Mouse (Mus musculus) liver, embryonic 15.5 days (tissue): ENCODE data around the gene Fam196b. TPM values are rescaled to one million over a fixed set of nuclear protein-coding genes. Genes with fewer than 3 reads are reported as not detected.

Experiments
- ATAC-seq: fragments of 200-750 bp; cut with Nextera tagmentation; 2 replicates; pipeline ENCODE4 v1.8.0; 2017; ENCODE audit warnings: moderate number of reproducible peaks, mild to moderate bottlenecking, moderate library complexity; ENCODE audit not compliant: insufficient read depth
- H3K27ac ChIP-seq: fragments of 300-500 bp; sonication (generic); replicated peaks from 2 replicates; pipeline ENCODE4 v1.5.1; 2015; ENCODE audit warnings: mild to moderate bottlenecking, inconsistent platforms
- H3K27me3 ChIP-seq: fragments of 300-500 bp; sonication (generic); 2 replicates; pipeline ENCODE4 v1.6.1; 2015; ENCODE audit warnings: mild to moderate bottlenecking, inconsistent platforms
- H3K36me3 ChIP-seq: fragments of 300-500 bp; sonication (generic); replicated peaks from 2 replicates; pipeline ENCODE4 v1.6.1; 2015; ENCODE audit warnings: moderate library complexity, mild to moderate bottlenecking, inconsistent platforms
- H3K4me1 ChIP-seq: fragments of 300-500 bp; sonication (generic); replicated peaks from 2 replicates; pipeline ENCODE4 v1.6.1; 2015; ENCODE audit warnings: inconsistent platforms
- H3K4me2 ChIP-seq: fragments of 300-500 bp; sonication (generic); 2 replicates; pipeline ENCODE4 v1.6.1; 2015; ENCODE audit warnings: moderate library complexity, mild to moderate bottlenecking, inconsistent platforms
- H3K4me3 ChIP-seq: fragments of 300-500 bp; sonication (generic); replicated peaks from 2 replicates; pipeline ENCODE4 v1.5.1; 2015; ENCODE audit warnings: mild to moderate bottlenecking, inconsistent platforms
- H3K9ac ChIP-seq: fragments of 300-500 bp; sonication (generic); 2 replicates; pipeline ENCODE4 v1.6.1; 2015; ENCODE audit warnings: moderate library complexity, mild to moderate bottlenecking, inconsistent platforms
- H3K9me3 ChIP-seq: fragments of 300-500 bp; sonication (generic); replicated peaks from 2 replicates; pipeline ENCODE4 v1.6.1; 2016; ENCODE audit warnings: inconsistent platforms
- WGBS: fragments of 180-500 bp; shearing (Covaris S2); methylation state at CpG from one replicate; pipeline ENCODE4 v1.1.7; 2015; ENCODE audit warnings: mixed read lengths; ENCODE audit not compliant: insufficient replicate concordance; 5-methylcytosine and 5-hydroxymethylcytosine counted together
- polyA plus RNA-seq: library from polyadenylated mRNA; unstranded; fragments of >200 nt; fragmentation: Nextera tagmentation; extraction: Ambion mirVana; gene quantifications from 2 replicates; pipeline ENCODE4 v1.2.1, GENCODE M21; 2015

Gene Fam196b
- polyA plus RNA-seq, 1 experiment from 2014 or later = 0.09 TPM

- Histone ChIP-seq H3K4me2 (no peak overlapping the region), H3K36me3 (no peaks in the 10 kb centered on the region), H3K27me3 (no peaks in the 10 kb centered on the region), H3K27ac (no peak overlapping the region), H3K9me3 (no peaks in the 10 kb centered on the region), H3K4me3 (no peak overlapping the region), H3K4me1 (no peaks in the 10 kb centered on the region), H3K9ac (no peak overlapping the region)
- WGBS = 65% methylated on average over 8 of the region's 8 CpGs
- ATAC-seq = no peak
Measured at GRCm38 (mm10) chr11:34406309-34406708, 91.7 kb downstream of the Fam196b start.

- 32% methylated on average over 5 of the region's 5 CpGs for WGBS
- no peak overlapping the region for H3K4me2 ChIP-seq
Measured at GRCm38 (mm10) chr11:34406850-34407249, 92.2 kb downstream of the Fam196b start.

GRCm38 (mm10) chr11:34415884-34416618 is 101.4 kb downstream of the Fam196b start:
- H3K4me1 ChIP-seq = no peaks in the 10 kb centered on the region
- no peak overlapping the region for H3K4me3 ChIP-seq
- no peak overlapping the region for H3K9ac ChIP-seq

More at GRCm38 (mm10) chr11:34406850-34407249, 92.2 kb downstream of the Fam196b start:
- no peaks in the 10 kb centered on the region for H3K27me3 ChIP-seq
- no peak overlapping the region for H3K27ac ChIP-seq
- H3K9ac ChIP-seq = no peak overlapping the region
- H3K9me3 ChIP-seq = no peaks in the 10 kb centered on the region
- no peaks in the 10 kb centered on the region for H3K36me3 ChIP-seq
- ATAC-seq = no peak
- H3K4me3 ChIP-seq = no peak overlapping the region
- no peaks in the 10 kb centered on the region for H3K4me1 ChIP-seq

GRCm38 (mm10) chr11:34416619-34416979 is 102.0 kb downstream of the Fam196b start:
- no peak for ATAC-seq
- no peaks in the 10 kb centered on the region for H3K27me3 ChIP-seq
- no peak overlapping the region for H3K27ac ChIP-seq
- no peaks in the 10 kb centered on the region for H3K9me3 ChIP-seq
- H3K4me3 ChIP-seq = no peak overlapping the region
- no peaks in the 10 kb centered on the region for H3K36me3 ChIP-seq
- no peaks in the 10 kb centered on the region for H3K4me1 ChIP-seq
- 69% methylated on average over 3 of the region's 3 CpGs for WGBS
- no peak overlapping the region for H3K9ac ChIP-seq
- H3K4me2 ChIP-seq = no peak overlapping the region

More at GRCm38 (mm10) chr11:34415884-34416618, 101.4 kb downstream of the Fam196b start:
- Histone ChIP-seq H3K27me3 (no peaks in the 10 kb centered on the region), H3K9me3 (no peaks in the 10 kb centered on the region), H3K4me2 (no peak overlapping the region), H3K27ac (no peak overlapping the region), H3K36me3 (no peaks in the 10 kb centered on the region)
- ATAC-seq = no peak
- 66% methylated on average over 9 of the region's 9 CpGs for WGBS

- WGBS = 78% methylated on average over 6 of the region's 6 CpGs
Measured at GRCm38 (mm10) chr11:34421061-34421460, 106.4 kb downstream of the Fam196b start.

GRCm38 (mm10) chr11:34424546-34424945 is 109.9 kb downstream of the Fam196b start:
- Histone ChIP-seq H3K9ac (no peak overlapping the region), H3K36me3 (no peaks in the 10 kb centered on the region), H3K27me3 (no peaks in the 10 kb centered on the region), H3K4me2 (no peak overlapping the region), H3K4me1 (no peaks in the 10 kb centered on the region), H3K4me3 (no peak overlapping the region), H3K27ac (no peak overlapping the region), H3K9me3 (no peaks in the 10 kb centered on the region)
- ATAC-seq = no peak
- WGBS = 63% methylated on average over 1 of the region's 1 CpGs

More at GRCm38 (mm10) chr11:34421061-34421460, 106.4 kb downstream of the Fam196b start:
- no peak overlapping the region for H3K27ac ChIP-seq
- no peak overlapping the region for H3K9ac ChIP-seq
- no peaks in the 10 kb centered on the region for H3K4me1 ChIP-seq
- H3K27me3 ChIP-seq = no peaks in the 10 kb centered on the region
- ATAC-seq = no peak
- H3K9me3 ChIP-seq = no peaks in the 10 kb centered on the region
- H3K36me3 ChIP-seq = no peaks in the 10 kb centered on the region
- no peak overlapping the region for H3K4me3 ChIP-seq
- H3K4me2 ChIP-seq = no peak overlapping the region

GRCm38 (mm10) chr11:34427212-34427611 is 112.6 kb downstream of the Fam196b start:
- no peak for ATAC-seq
- no peaks in the 10 kb centered on the region for H3K27me3 ChIP-seq
- WGBS = 57% methylated on average over 5 of the region's 5 CpGs
- H3K9me3 ChIP-seq = no peaks in the 10 kb centered on the region
- H3K4me3 ChIP-seq = no peak overlapping the region
- no peak overlapping the region for H3K9ac ChIP-seq
- no peaks in the 10 kb centered on the region for H3K36me3 ChIP-seq
- H3K27ac ChIP-seq = no peak overlapping the region
- H3K4me2 ChIP-seq = no peak overlapping the region
- H3K4me1 ChIP-seq = no peaks in the 10 kb centered on the region

- no peaks in the 10 kb centered on the region for H3K4me1 ChIP-seq
- H3K9ac ChIP-seq = no peak overlapping the region
- no peaks in the 10 kb centered on the region for H3K36me3 ChIP-seq
- H3K9me3 ChIP-seq = no peaks in the 10 kb centered on the region
- H3K4me2 ChIP-seq = no peak overlapping the region
- H3K4me3 ChIP-seq = no peak overlapping the region
- no peak for ATAC-seq
- H3K27me3 ChIP-seq = no peaks in the 10 kb centered on the region
- H3K27ac ChIP-seq = no peak overlapping the region
- WGBS = 74% methylated on average over 4 of the region's 4 CpGs
Measured at GRCm38 (mm10) chr11:34430940-34431339, 116.3 kb downstream of the Fam196b start.

GRCm38 (mm10) chr11:34431371-34431770 is 116.7 kb downstream of the Fam196b start:
- H3K36me3 ChIP-seq = no peaks in the 10 kb centered on the region
- no peaks in the 10 kb centered on the region for H3K27me3 ChIP-seq
- ATAC-seq = no peak
- H3K4me3 ChIP-seq = no peak overlapping the region
- H3K9me3 ChIP-seq = no peaks in the 10 kb centered on the region
- no peak overlapping the region for H3K27ac ChIP-seq
- no peak overlapping the region for H3K4me2 ChIP-seq
- 45% methylated on average over 5 of the region's 5 CpGs for WGBS
- H3K9ac ChIP-seq = no peak overlapping the region
- H3K4me1 ChIP-seq = no peaks in the 10 kb centered on the region

GRCm38 (mm10) chr11:34431978-34432377 is 117.4 kb downstream of the Fam196b start:
- 55% methylated on average over 2 of the region's 2 CpGs for WGBS
- Histone ChIP-seq H3K9me3 (no peaks in the 10 kb centered on the region), H3K4me3 (no peak overlapping the region), H3K9ac (no peak overlapping the region), H3K4me1 (no peaks in the 10 kb centered on the region), H3K27ac (no peak overlapping the region), H3K27me3 (no peaks in the 10 kb centered on the region), H3K36me3 (no peaks in the 10 kb centered on the region), H3K4me2 (no peak overlapping the region)
- no peak for ATAC-seq

- Histone ChIP-seq H3K9me3 (no peaks in the 10 kb centered on the region), H3K9ac (no peak overlapping the region), H3K27ac (no peak overlapping the region), H3K4me3 (no peak overlapping the region), H3K4me1 (no peaks in the 10 kb centered on the region), H3K4me2 (no peak overlapping the region), H3K27me3 (no peaks in the 10 kb centered on the region), H3K36me3 (no peaks in the 10 kb centered on the region)
- ATAC-seq = no peak
- WGBS = 58% methylated on average over 1 of the region's 1 CpGs
Measured at GRCm38 (mm10) chr11:34437446-34437845, 122.8 kb downstream of the Fam196b start.

GRCm38 (mm10) chr11:34438429-34438828 is 123.8 kb downstream of the Fam196b start:
- no peak for ATAC-seq
- no peak overlapping the region for H3K4me3 ChIP-seq
- WGBS = 29% methylated on average over 2 of the region's 2 CpGs
- no peaks in the 10 kb centered on the region for H3K9me3 ChIP-seq
- no peaks in the 10 kb centered on the region for H3K27me3 ChIP-seq
- no peak overlapping the region for H3K9ac ChIP-seq
- no peak overlapping the region for H3K4me2 ChIP-seq
- no peaks in the 10 kb centered on the region for H3K4me1 ChIP-seq
- no peak overlapping the region for H3K27ac ChIP-seq
- no peaks in the 10 kb centered on the region for H3K36me3 ChIP-seq
